Mouse (Mus musculus) limb, embryonic 14.5 days (tissue): ENCODE data around the gene Tlcd2. TPM values are rescaled to one million over a fixed set of nuclear protein-coding genes. Genes with fewer than 3 reads are reported as not detected.

Experiments used
- ATAC-seq: fragments of 200-750 bp; cut with Nextera tagmentation; 2 replicates; pipeline ENCODE4 v1.8.0; 2017; ENCODE audit warnings: low read depth, moderate number of reproducible peaks, moderate TSS enrichment; ENCODE audit not compliant: low FRiP score
- DNase-seq: peaks from one replicate; pipeline ENCODE4 v3.0.0-alpha.2; 2015; ENCODE audit warnings: low spot score
- H3K27ac ChIP-seq: fragments of 300-500 bp; sonication (generic); replicated peaks from 2 replicates; pipeline ENCODE4 v1.5.1; 2014; ENCODE audit warnings: low read depth, mild to moderate bottlenecking, low read length, moderate library complexity, mixed read lengths
- H3K27me3 ChIP-seq: fragments of 300-500 bp; sonication (generic); 2 replicates; pipeline ENCODE4 v1.6.1; 2014; ENCODE audit warnings: low read length, mixed read lengths; ENCODE audit not compliant: control insufficient read depth, insufficient read depth
- H3K36me3 ChIP-seq: fragments of 300-500 bp; sonication (generic); 2 replicates; pipeline ENCODE4 v1.6.1; 2014; ENCODE audit warnings: mild to moderate bottlenecking, low read length, moderate library complexity, mixed read lengths; ENCODE audit not compliant: control insufficient read depth, insufficient read depth
- H3K4me1 ChIP-seq: fragments of 300-500 bp; sonication (generic); 2 replicates; pipeline ENCODE4 v1.6.1; 2014; ENCODE audit warnings: antibody characterized with exemption, low read length, mixed read lengths; ENCODE audit not compliant: control insufficient read depth, insufficient read depth
- H3K4me2 ChIP-seq: fragments of 300-500 bp; sonication (generic); replicated peaks from 2 replicates; pipeline ENCODE4 v1.6.1; 2014; ENCODE audit warnings: low read depth, mild to moderate bottlenecking, low read length, moderate library complexity; ENCODE audit not compliant: severe bottlenecking
- H3K4me3 ChIP-seq: fragments of 300-500 bp; sonication (generic); replicated peaks from 2 replicates; pipeline ENCODE4 v1.5.1; 2014; ENCODE audit warnings: low read length
- H3K9ac ChIP-seq: fragments of 300-500 bp; sonication (generic); 2 replicates; pipeline ENCODE4 v1.6.1; 2014; ENCODE audit warnings: mild to moderate bottlenecking, low read depth, low read length, moderate library complexity; ENCODE audit not compliant: severe bottlenecking
- H3K9me3 ChIP-seq: fragments of 300-500 bp; sonication (generic); 2 replicates; pipeline ENCODE4 v1.6.1; 2016; ENCODE audit warnings: low read length; ENCODE audit not compliant: control insufficient read depth
- POLR2A ChIP-seq: fragments of 200-500 bp; IDR thresholded peaks from 2 replicates; pipeline ENCODE4 v1.8.0; 2012; ENCODE audit warnings: inconsistent platforms, mild to moderate bottlenecking, moderate library complexity, borderline replicate concordance; ENCODE audit not compliant: insufficient read depth, insufficient read length; ENCODE audit errors: extremely low read depth
- WGBS: fragments of 180-500 bp; shearing (Covaris S2); extraction: QIAGEN DNeasy Blood & Tissue Kit; methylation state at CpG from one replicate; pipeline ENCODE4 v1.1.7; 2014; 5-methylcytosine and 5-hydroxymethylcytosine counted together
- polyA plus RNA-seq, 2 experiments: library from polyadenylated mRNA; depleted of rRNA in 1 of 2; stranded (reverse) in 1 of 2; unstranded in 1 of 2; fragments of >200 nt; fragmentation: Nextera tagmentation in 1 of 2; extraction: Ambion mirVana in 1 of 2; gene quantifications; 2 replicates each; pipeline versions ENCODE4 v1.2.1 to v1.2.3; 2012 to 2014

Tlcd2 gene
- polyA plus RNA-seq, 2 experiments, result 15.0 to 25.2 TPM

- Histone ChIP-seq H3K9ac (peak overlapping the region; percentile 57), H3K4me2 (peak overlapping the region; percentile 94), H3K27me3 (no peaks in the 10 kb centered on the region), H3K4me3 (peak overlapping the region; percentile 45), H3K27ac (peak overlapping the region; percentile 55; the same call in 1 of the 2 replicates), H3K36me3 (peaks cover 38% of the 10 kb centered on the region), H3K4me1 (peaks cover 7% of the 10 kb centered on the region), H3K9me3 (no peaks in the 10 kb centered on the region)
- DNase-seq, result peak; percentile 82
- no peak for TF ChIP-seq POLR2A
- 7% methylated on average over 14 of the region's 24 CpGs for WGBS
- ATAC-seq, result peak; percentile 82
These were observed 49.1 kb downstream of the Tlcd2 start for GRCm38 (mm10) chr11:75510627-75510993.

GRCm38 (mm10) chr11:75511213-75511612 lies 49.7 kb downstream of the Tlcd2 start:
- DNase-seq (no peak), ATAC-seq (no peak)
- 74% methylated on average over 6 of the region's 6 CpGs for WGBS
- peaks cover 32% of the 10 kb centered on the region for H3K36me3 ChIP-seq
- no peak overlapping the region for H3K9ac ChIP-seq
- H3K4me1 ChIP-seq, result peaks cover 7% of the 10 kb centered on the region
- H3K27ac ChIP-seq, result no peak overlapping the region
- TF ChIP-seq POLR2A, result no peak
- no peak overlapping the region for H3K4me2 ChIP-seq
- H3K4me3 ChIP-seq, result no peak overlapping the region
- H3K9me3 ChIP-seq, result no peaks in the 10 kb centered on the region
- no peaks in the 10 kb centered on the region for H3K27me3 ChIP-seq

GRCm38 (mm10) chr11:75512301-75513018 lies 50.9 kb downstream of the Tlcd2 start:
- DNase-seq, result no peak
- Histone ChIP-seq H3K4me3 (no peak overlapping the region), H3K9ac (no peak overlapping the region), H3K27ac (no peak overlapping the region), H3K9me3 (no peaks in the 10 kb centered on the region), H3K4me1 (peaks cover 7% of the 10 kb centered on the region), H3K27me3 (no peaks in the 10 kb centered on the region), H3K36me3 (peaks cover 23% of the 10 kb centered on the region), H3K4me2 (no peak overlapping the region)
- no peak for ATAC-seq
- WGBS, result 83% methylated on average over 9 of the region's 9 CpGs
- TF ChIP-seq POLR2A, result no peak

GRCm38 (mm10) chr11:75513336-75513735 lies 51.8 kb downstream of the Tlcd2 start, which contains the start of gene Scarf1:
Gene Scarf1 (plus strand): TSS chr11:75513540.
- ATAC-seq, result no peak
- H3K27me3 ChIP-seq, result no peaks in the 10 kb centered on the region
- H3K4me3 ChIP-seq, result no peak within 1 kb of the TSS
- no peak for TF ChIP-seq POLR2A
- DNase-seq, result peak; percentile 19
- no peak within 1 kb of the TSS for H3K27ac ChIP-seq
- 0 out of 2 replicates have a peak within 1 kb of the TSS, but pooled peaks have one; percentile 21 for H3K4me2 ChIP-seq
- H3K9ac ChIP-seq, result 0 out of 2 replicates have a peak within 1 kb of the TSS, but pooled peaks have one; percentile 25
- H3K4me1 ChIP-seq, result peaks cover 7% of the 10 kb centered on the region
- H3K36me3 ChIP-seq, result peaks cover 15% of the 10 kb centered on the region
- H3K9me3 ChIP-seq, result no peaks in the 10 kb centered on the region
- 45% methylated on average over 8 of the region's 8 CpGs for WGBS

GRCm38 (mm10) chr11:75515186-75515585 lies 53.7 kb downstream of the Tlcd2 start:
- no peak overlapping the region for H3K9ac ChIP-seq
- WGBS, result 89% methylated on average over 25 of the region's 25 CpGs
- H3K4me3 ChIP-seq, result no peak overlapping the region
- ATAC-seq (no peak), DNase-seq (no peak)
- no peaks in the 10 kb centered on the region for H3K9me3 ChIP-seq
- H3K4me1 ChIP-seq, result no peaks in the 10 kb centered on the region
- H3K36me3 ChIP-seq, result no peaks in the 10 kb centered on the region
- H3K27me3 ChIP-seq, result no peaks in the 10 kb centered on the region
- TF ChIP-seq POLR2A, result no peak
- no peak overlapping the region for H3K27ac ChIP-seq
- H3K4me2 ChIP-seq, result no peak overlapping the region
